Mouse (Mus musculus) G1E-ER4 (cell line): ENCODE results near the gene Abcc4. TPM values are rescaled to one million over a fixed set of nuclear protein-coding genes. Genes with fewer than 3 reads are reported as not detected.

Experiments
- GATA1 ChIP-seq: IDR thresholded peaks from one replicate; pipeline ENCODE4 v1.8.0; 2012; ENCODE audit warnings: low read length, inconsistent platforms
- polyA plus RNA-seq: library from polyadenylated mRNA; stranded (reverse); fragments of >175 nt; gene quantifications from 2 replicates; pipeline ENCODE4 v1.2.3, GENCODE M21; 2012

Abcc4 gene
- polyA plus RNA-seq, 1 experiment = 7.8 TPM

DNA sequence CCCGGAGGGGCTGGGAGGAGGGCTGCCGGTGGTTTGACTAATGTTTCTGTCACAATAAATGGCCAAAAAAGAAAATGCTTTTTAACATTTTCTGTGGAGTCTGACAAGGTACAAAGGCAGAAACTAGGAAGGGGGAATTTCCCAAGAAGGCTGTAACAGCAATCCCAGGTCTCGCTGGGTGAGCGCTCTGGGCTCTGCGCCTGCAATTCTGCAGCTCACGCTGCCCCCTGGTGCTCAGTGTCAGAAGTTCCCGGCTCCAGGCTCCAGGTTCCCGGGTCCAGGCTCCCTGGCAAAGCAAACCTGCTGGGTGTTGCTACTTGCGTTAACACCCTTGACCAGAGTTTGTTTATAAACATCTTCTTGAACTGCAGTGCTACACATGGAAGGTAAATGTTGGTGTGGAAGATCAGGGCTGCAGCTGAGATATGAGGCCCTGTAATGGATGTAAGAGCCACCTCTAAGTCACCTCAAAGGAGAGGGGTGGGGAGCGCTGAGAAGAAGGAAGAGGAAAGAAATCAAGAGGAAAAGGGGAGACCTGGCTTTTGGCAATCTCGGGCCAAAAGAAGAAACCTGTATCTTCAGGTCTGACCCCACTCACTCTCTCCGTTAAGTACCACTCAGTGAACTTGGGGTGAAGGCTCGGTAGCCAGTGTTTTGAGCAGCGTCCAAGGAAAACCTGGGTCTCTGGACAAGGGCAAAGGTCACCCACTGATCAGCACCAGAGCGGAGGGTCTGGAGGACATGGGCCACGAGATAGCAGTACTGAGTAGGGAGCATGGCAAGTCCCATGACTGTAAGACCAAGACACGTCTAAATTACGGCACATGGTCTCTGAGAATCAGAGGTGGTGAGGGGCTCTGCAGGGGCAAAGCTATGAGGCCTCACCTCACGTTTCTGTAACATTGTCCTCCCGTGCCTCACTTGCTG lies 114.3 kb downstream of the Abcc4 start:
- TF ChIP-seq GATA1 = no peak

DNA sequence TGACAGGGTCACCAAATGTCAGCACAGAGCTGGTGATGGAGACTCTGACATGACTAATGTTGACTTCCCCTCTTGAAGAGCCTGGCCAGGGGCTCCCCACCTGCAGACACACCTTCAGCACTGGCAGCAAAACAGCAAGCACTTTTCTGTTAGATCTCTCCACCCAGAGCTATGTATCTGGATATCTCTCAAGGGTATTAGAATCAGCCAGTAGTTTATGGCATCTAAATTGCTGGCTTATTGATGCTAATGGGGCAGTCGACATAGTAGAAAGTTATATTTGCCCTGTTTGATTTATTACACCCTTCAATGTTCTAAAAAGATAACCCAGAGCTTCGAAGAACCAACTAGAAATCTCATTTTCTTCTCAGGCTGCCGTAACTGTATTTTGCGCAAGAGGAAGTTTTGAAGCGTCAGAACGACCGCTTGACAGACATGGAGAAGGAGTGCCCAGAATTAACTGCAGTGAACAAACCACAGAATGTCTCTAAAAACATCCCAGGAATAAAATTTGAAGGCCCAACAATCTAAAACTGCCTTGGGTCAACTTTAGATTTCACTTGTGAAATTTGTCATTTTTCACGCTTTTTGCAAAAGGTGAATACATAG lies 123.6 kb downstream of the Abcc4 start:
- no peak for TF ChIP-seq GATA1

- no peak for TF ChIP-seq GATA1
Measured at GRCm38 (mm10) chr14:118581673-118582072, 124.3 kb downstream of the Abcc4 start.

DNA sequence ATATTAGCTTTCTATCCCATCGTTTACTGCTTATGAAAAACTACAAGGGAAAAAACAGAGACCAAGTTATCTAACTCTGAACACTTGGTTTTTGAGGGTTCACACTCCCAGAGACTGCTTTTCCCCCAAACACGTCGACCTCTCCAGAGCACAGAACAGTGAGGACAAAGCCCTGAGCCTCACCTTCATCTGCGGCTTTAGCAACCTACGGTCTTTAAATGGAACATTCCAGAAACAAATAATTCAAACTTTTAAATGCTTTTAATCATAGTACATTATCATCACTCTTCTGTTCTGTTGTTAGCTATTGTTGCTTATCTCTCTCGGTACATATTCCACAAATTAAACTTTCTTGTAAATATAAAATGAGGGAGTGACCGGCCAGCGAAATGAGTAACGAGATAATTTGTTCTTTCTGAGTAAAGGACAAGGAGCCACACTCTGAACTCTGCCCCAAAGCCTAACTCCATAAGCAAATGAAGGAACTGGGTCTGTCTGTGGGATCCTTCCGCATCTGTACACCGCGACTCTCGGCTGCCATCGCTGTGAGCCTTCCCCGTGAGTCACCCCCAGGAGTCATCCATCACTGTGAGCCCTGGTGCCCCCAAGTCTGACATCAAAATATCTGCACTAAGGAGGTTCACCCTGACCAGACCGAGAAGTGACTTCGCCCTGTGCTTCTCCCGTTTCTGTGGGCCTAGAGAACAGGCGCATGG lies 126.8 kb downstream of the Abcc4 start:
- no peak for TF ChIP-seq GATA1

DNA sequence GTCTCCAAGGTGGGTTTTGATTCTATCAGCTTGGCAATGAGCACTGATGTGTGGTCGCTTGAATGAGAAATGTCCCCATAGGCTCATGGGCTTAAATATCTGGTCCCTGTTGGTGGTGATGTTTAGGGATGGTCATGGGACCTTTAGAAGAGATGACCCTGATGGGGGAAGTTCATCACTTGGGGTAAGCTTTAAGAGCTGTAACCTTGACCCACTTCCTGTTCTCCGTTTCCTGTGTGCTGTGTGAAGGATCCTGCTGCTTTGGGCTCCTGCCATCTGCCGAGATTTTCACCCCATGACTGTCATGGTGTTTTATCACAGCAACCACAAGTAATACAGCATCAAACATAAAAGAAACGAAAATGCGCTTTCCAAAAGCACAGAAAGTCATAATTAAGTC lies 128.1 kb downstream of the Abcc4 start:
- no peak for TF ChIP-seq GATA1

- no peak for TF ChIP-seq GATA1
Measured at GRCm38 (mm10) chr14:118572688-118573245, 133.3 kb downstream of the Abcc4 start.

DNA sequence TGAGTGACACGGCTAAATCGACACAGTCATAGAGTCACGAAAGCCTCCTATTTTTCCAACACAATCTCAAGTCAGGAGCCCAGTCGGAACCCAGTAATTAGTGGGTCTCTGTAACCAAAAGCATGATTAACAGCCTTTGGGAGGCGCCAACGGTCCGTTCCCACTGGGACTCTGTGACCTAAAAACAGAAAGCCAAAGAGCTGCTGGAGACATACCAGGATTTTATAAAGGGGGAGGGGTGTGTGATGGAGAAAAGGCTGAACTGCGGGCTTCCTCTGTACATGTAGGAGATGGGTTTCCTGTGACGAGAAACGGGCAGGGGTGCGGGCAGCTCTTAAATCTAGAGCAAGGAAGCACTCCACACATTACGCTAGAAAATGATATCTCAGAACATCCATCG lies 136.4 kb downstream of the Abcc4 start:
- TF ChIP-seq GATA1 = no peak

GRCm38 (mm10) chr14:118568116-118568673 lies 137.8 kb downstream of the Abcc4 start:
- TF ChIP-seq GATA1 = no peak

GRCm38 (mm10) chr14:118566809-118567208 lies 139.2 kb downstream of the Abcc4 start:
- no peak for TF ChIP-seq GATA1

DNA sequence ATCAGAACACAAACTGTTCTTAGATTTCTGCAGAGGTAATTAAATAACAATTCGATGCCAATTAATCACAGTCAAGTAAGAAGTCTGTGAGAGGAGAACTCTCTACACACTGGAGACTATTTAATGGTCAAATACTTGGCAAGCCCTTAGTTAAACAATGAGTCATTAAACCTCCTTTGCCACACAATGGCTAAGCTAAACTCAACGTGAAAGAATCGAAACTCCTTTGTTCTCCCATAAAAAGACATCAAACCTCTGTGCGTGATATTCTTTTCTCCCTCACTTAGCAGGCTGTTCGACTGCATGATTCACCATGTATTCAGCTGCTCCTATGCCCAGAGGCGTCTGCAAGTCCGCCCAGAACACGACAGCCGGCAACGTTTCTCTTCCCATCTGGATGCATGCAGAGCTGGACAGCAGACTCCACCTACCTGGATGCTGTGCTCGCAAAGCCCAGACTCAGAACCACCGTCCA lies 139.8 kb downstream of the Abcc4 start:
- no peak for TF ChIP-seq GATA1

DNA sequence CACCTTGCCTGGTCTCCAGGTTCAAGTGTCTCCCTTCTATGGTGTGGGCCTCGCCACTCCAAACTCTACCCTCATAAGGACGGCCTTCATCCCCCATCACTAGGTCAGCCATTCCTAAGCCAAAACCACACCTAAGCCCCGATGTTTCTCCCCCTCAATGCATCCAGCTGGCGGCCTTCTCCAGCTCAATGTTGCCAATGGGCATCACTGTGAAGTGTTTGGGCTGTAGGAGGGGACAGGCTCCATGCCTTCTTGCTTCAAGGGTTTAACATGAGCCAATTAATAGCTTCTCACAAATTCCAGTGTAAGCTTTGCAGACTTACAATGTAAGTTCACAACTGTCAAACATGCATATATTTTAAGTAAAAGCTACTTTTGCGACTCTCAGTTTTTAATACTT lies 140.3 kb downstream of the Abcc4 start:
- TF ChIP-seq GATA1 = no peak

GRCm38 (mm10) chr14:118563570-118563969 lies 142.4 kb downstream of the Abcc4 start:
- no peak for TF ChIP-seq GATA1

GRCm38 (mm10) chr14:118552901-118553475 lies 153.0 kb downstream of the Abcc4 start:
- TF ChIP-seq GATA1 = no peak

DNA sequence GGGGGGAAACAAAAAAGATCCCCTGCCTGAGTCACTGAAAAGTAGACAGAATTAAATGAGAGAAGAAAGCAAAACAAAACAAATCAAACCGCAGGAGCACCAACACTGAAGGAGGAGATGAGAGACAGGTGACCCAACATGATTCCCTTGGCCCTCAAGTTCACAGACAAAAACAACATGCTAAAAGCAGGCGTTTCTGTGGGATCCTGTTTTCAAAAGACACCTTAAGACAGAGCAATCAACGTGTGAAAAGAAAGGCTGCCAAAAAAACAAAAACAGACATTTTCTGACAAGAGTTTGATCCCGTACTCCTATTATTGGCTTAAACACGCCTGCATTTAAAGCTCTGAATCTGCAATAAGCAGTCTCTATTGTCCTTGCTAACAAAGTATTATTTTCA lies 153.6 kb downstream of the Abcc4 start:
- TF ChIP-seq GATA1 = no peak

GRCm38 (mm10) chr14:118551725-118552285 lies 154.2 kb downstream of the Abcc4 start:
- no peak for TF ChIP-seq GATA1
